Mouse (Mus musculus): Measurements from ENCODE around the gene AY358078. TPM values are rescaled to one million over a fixed set of nuclear protein-coding genes. Genes with fewer than 3 reads are reported as not detected.

AY358078 gene
- total and polyA plus RNA-seq, 3 experiments = not detected

Other genes starting within 250 kb of the AY358078 start
- gene Gm5622, start 247.3 kb upstream of the AY358078 start, total RNA-seq (2012; rRNA removed) = not detected in 2 replicates
- gene Gm5622, start 247.3 kb upstream of the AY358078 start, polyA plus RNA-seq (2012; ENCODE audit: insufficient read depth in 1 of 2, insufficient read length in 2 of 2, low read depth in 1 of 2, low replicate concordance in 2 of 2, missing spikeins in 1 of 2) = not detected
- gene Gm17175, start 226.0 kb upstream of the AY358078 start, total RNA-seq (2012; rRNA removed) = not detected in 2 replicates
- not detected for gene Gm17175, start 226.0 kb upstream of the AY358078 start, polyA plus RNA-seq (2012; ENCODE audit: insufficient read depth in 1 of 2, insufficient read length in 2 of 2, low read depth in 1 of 2, low replicate concordance in 2 of 2, missing spikeins in 1 of 2)
- not detected in 2 replicates for gene Gm17174, start 207.9 kb upstream of the AY358078 start, total RNA-seq (2012; rRNA removed)
- not detected for gene Gm17174, start 207.9 kb upstream of the AY358078 start, polyA plus RNA-seq (2012; ENCODE audit: insufficient read depth in 1 of 2, insufficient read length in 2 of 2, low read depth in 1 of 2, low replicate concordance in 2 of 2, missing spikeins in 1 of 2)
- not detected in 2 replicates for gene Gm17078, start 188.7 kb upstream of the AY358078 start, total RNA-seq (2012; rRNA removed)
- gene Gm17078, start 188.7 kb upstream of the AY358078 start, polyA plus RNA-seq (2012; ENCODE audit: insufficient read depth in 1 of 2, insufficient read length in 2 of 2, low read depth in 1 of 2, low replicate concordance in 2 of 2, missing spikeins in 1 of 2) = not detected
- gene Gm4181, start 164.4 kb upstream of the AY358078 start, total RNA-seq (2012; rRNA removed) = not detected in 2 replicates
- gene Gm4181, start 164.4 kb upstream of the AY358078 start, polyA plus RNA-seq (2012; ENCODE audit: insufficient read depth in 1 of 2, insufficient read length in 2 of 2, low read depth in 1 of 2, low replicate concordance in 2 of 2, missing spikeins in 1 of 2) = not detected
- gene Gm17079, start 104.6 kb upstream of the AY358078 start, total RNA-seq (2012; rRNA removed) = not detected in 2 replicates
- gene Gm17079, start 104.6 kb upstream of the AY358078 start, polyA plus RNA-seq (2012; ENCODE audit: insufficient read depth in 1 of 2, insufficient read length in 2 of 2, low read depth in 1 of 2, low replicate concordance in 2 of 2, missing spikeins in 1 of 2) = not detected
- not detected in 2 replicates for gene Gm5800, start 82.9 kb upstream of the AY358078 start, total RNA-seq (2012; rRNA removed)
- gene Gm5800, start 82.9 kb upstream of the AY358078 start, polyA plus RNA-seq (2012; ENCODE audit: insufficient read depth in 1 of 2, insufficient read length in 2 of 2, low read depth in 1 of 2, low replicate concordance in 2 of 2, missing spikeins in 1 of 2) = not detected
- not detected in 2 replicates for gene Ang4, start 26.5 kb upstream of the AY358078 start, total RNA-seq (2012; rRNA removed)
- not detected for gene Ang4, start 26.5 kb upstream of the AY358078 start, polyA plus RNA-seq (2012; ENCODE audit: insufficient read depth in 1 of 2, insufficient read length in 2 of 2, low read depth in 1 of 2, low replicate concordance in 2 of 2, missing spikeins in 1 of 2)
- gene Ear6, start 53.7 kb downstream of the AY358078 start, total RNA-seq (2012; rRNA removed) = not detected in 2 replicates
- gene Ear6, start 53.7 kb downstream of the AY358078 start, polyA plus RNA-seq (2012; ENCODE audit: insufficient read depth in 1 of 2, insufficient read length in 2 of 2, low read depth in 1 of 2, low replicate concordance in 2 of 2, missing spikeins in 1 of 2) = not detected
- 26.1 and 28.3 TPM in 2 replicates for gene Mettl17, start 84.8 kb downstream of the AY358078 start, total RNA-seq (2012; rRNA removed)
- gene Mettl17, start 84.8 kb downstream of the AY358078 start, polyA plus RNA-seq (2012; ENCODE audit: insufficient read depth in 1 of 2, insufficient read length in 2 of 2, low read depth in 1 of 2, low replicate concordance in 2 of 2, missing spikeins in 1 of 2) = 10 to 100 TPM in 1 of 2 experiments, not detected in 1; 54.4 TPM
- 0.07 TPM in 1 of 2 replicates, not detected in the other for gene Slc39a2, start 92.8 kb downstream of the AY358078 start, total RNA-seq (2012; rRNA removed)
- gene Slc39a2, start 92.8 kb downstream of the AY358078 start, polyA plus RNA-seq (2012; ENCODE audit: insufficient read depth in 1 of 2, insufficient read length in 2 of 2, low read depth in 1 of 2, low replicate concordance in 2 of 2, missing spikeins in 1 of 2) = under 1 TPM in 1 of 2 experiments, not detected in 1; 0.07 TPM
- 11.2 and 17.0 TPM in 2 replicates for gene Ndrg2, start 114.1 kb downstream of the AY358078 start, total RNA-seq (2012; rRNA removed)
- 10 to 100 TPM in 1 of 2 experiments, not detected in 1; 48.6 TPM for gene Ndrg2, start 114.1 kb downstream of the AY358078 start, polyA plus RNA-seq (2012; ENCODE audit: insufficient read depth in 1 of 2, insufficient read length in 2 of 2, low read depth in 1 of 2, low replicate concordance in 2 of 2, missing spikeins in 1 of 2)
- not detected in 2 replicates for gene Tppp2, start 118.4 kb downstream of the AY358078 start, total RNA-seq (2012; rRNA removed)
- not detected for gene Tppp2, start 118.4 kb downstream of the AY358078 start, polyA plus RNA-seq (2012; ENCODE audit: insufficient read depth in 1 of 2, insufficient read length in 2 of 2, low read depth in 1 of 2, low replicate concordance in 2 of 2, missing spikeins in 1 of 2)
- not detected in 2 replicates for gene Rnase13, start 122.7 kb downstream of the AY358078 start, total RNA-seq (2012; rRNA removed)
- gene Rnase13, start 122.7 kb downstream of the AY358078 start, polyA plus RNA-seq (2012; ENCODE audit: insufficient read depth in 1 of 2, insufficient read length in 2 of 2, low read depth in 1 of 2, low replicate concordance in 2 of 2, missing spikeins in 1 of 2) = not detected
- 6.4 and 9.9 TPM in 2 replicates for gene Arhgef40, start 184.7 kb downstream of the AY358078 start, total RNA-seq (2012; rRNA removed)
- gene Arhgef40, start 184.7 kb downstream of the AY358078 start, polyA plus RNA-seq (2012; ENCODE audit: insufficient read depth in 1 of 2, insufficient read length in 2 of 2, low read depth in 1 of 2, low replicate concordance in 2 of 2, missing spikeins in 1 of 2) = 100 to 1,000 TPM in 1 of 2 experiments, 10 to 100 TPM in 1; 37.5 to 150 TPM
- 0.39 and 0.46 TPM in 2 replicates for gene Tmem253, start 215.6 kb downstream of the AY358078 start, total RNA-seq (2012; rRNA removed)
- 1 to 10 TPM in 1 of 2 experiments, not detected in 1; 3.6 TPM for gene Tmem253, start 215.6 kb downstream of the AY358078 start, polyA plus RNA-seq (2012; ENCODE audit: insufficient read depth in 1 of 2, insufficient read length in 2 of 2, low read depth in 1 of 2, low replicate concordance in 2 of 2, missing spikeins in 1 of 2)
- gene Zfp219, start 220.7 kb downstream of the AY358078 start, total RNA-seq (2012; rRNA removed) = 32.1 and 36.3 TPM in 2 replicates
- 10 to 100 TPM in 1 of 2 experiments, not detected in 1; 46.9 TPM for gene Zfp219, start 220.7 kb downstream of the AY358078 start, polyA plus RNA-seq (2012; ENCODE audit: insufficient read depth in 1 of 2, insufficient read length in 2 of 2, low read depth in 1 of 2, low replicate concordance in 2 of 2, missing spikeins in 1 of 2)
- gene Olfr221, start 242.4 kb downstream of the AY358078 start, total RNA-seq (2012; rRNA removed) = not detected in 2 replicates
- not detected for gene Olfr221, start 242.4 kb downstream of the AY358078 start, polyA plus RNA-seq (2012; ENCODE audit: insufficient read depth in 1 of 2, insufficient read length in 2 of 2, low read depth in 1 of 2, low replicate concordance in 2 of 2, missing spikeins in 1 of 2)